Mouse (Mus musculus): ENCODE results near the gene Slc18a2. TPM values are rescaled to one million over a fixed set of nuclear protein-coding genes. Genes with fewer than 3 reads are reported as not detected.

The Slc18a2 gene
- 1 to 10 TPM; 4.6 to 6.0 TPM for total RNA-seq (2021)

GRCm38 (mm10) chr19:59260718-59261442 is at the start of gene Slc18a2:
Gene Slc18a2, plus strand, starts transcription at chr19:59260896.
- no peak for DNase-seq
- intact Hi-C loops (cut with DNase I), result no loop called here

- DNase-seq, result no peak
- intact Hi-C loops (cut with DNase I), result no loop called here
These were observed 43.8 kb upstream of the Slc18a2 start for GRCm38 (mm10) chr19:59216891-59217290.

- intact Hi-C loops (cut with DNase I), result no loop called here
- DNase-seq, result no peak
These were observed 41.7 kb upstream of the Slc18a2 start, which contains the start of gene Kcnk18 for GRCm38 (mm10) chr19:59218991-59219390. Gene Kcnk18, plus strand, starts transcription at chr19:59219214.

- no peak for DNase-seq
- intact Hi-C loops (cut with DNase I), result no loop called here
These were observed 39.6 kb upstream of the Slc18a2 start for GRCm38 (mm10) chr19:59221131-59221530.

- DNase-seq, result no peak
- intact Hi-C loops (cut with DNase I), result no loop called here
These were observed 32.3 kb upstream of the Slc18a2 start for GRCm38 (mm10) chr19:59228376-59228775.

GRCm38 (mm10) chr19:59232786-59233185 is 27.9 kb upstream of the Slc18a2 start:
- no peak for DNase-seq
- intact Hi-C loops (cut with DNase I), result no loop called here

- DNase-seq, result no peak
- intact Hi-C loops (cut with DNase I), result no loop called here
These were observed 25.7 kb upstream of the Slc18a2 start for GRCm38 (mm10) chr19:59235001-59235400.

GRCm38 (mm10) chr19:59236046-59236445 is 24.6 kb upstream of the Slc18a2 start:
- no peak for DNase-seq
- intact Hi-C loops (cut with DNase I), result no loop called here

- DNase-seq, result no peak
- intact Hi-C loops (cut with DNase I), result no loop called here
These were observed 22.1 kb upstream of the Slc18a2 start for GRCm38 (mm10) chr19:59238630-59239029.

- intact Hi-C loops (cut with DNase I), result no loop called here
- DNase-seq, result peak; percentile 84
These were observed 21.4 kb upstream of the Slc18a2 start for GRCm38 (mm10) chr19:59239124-59239817.

GRCm38 (mm10) chr19:59241987-59242386 is 18.7 kb upstream of the Slc18a2 start:
- intact Hi-C loops (cut with DNase I), result loop anchor here (2.0 kb wide), 1 partner anchor 75 kb away; no protein-coding TSS in a partner anchor
- no peak for DNase-seq

GRCm38 (mm10) chr19:59243057-59243456 is 17.6 kb upstream of the Slc18a2 start:
- DNase-seq, result no peak
- intact Hi-C loops (cut with DNase I), result no loop called here

GRCm38 (mm10) chr19:59248144-59248543 is 12.6 kb upstream of the Slc18a2 start:
- intact Hi-C loops (cut with DNase I), result no loop called here
- DNase-seq, result no peak

GRCm38 (mm10) chr19:59248553-59249286 is 12.0 kb upstream of the Slc18a2 start:
- intact Hi-C loops (cut with DNase I), result no loop called here
- no peak for DNase-seq

GRCm38 (mm10) chr19:59252651-59253050 is 8.0 kb upstream of the Slc18a2 start:
- no peak for DNase-seq
- intact Hi-C loops (cut with DNase I), result no loop called here

GRCm38 (mm10) chr19:59259633-59260032 is 1.1 kb upstream of the Slc18a2 start:
- DNase-seq, result no peak
- intact Hi-C loops (cut with DNase I), result no loop called here

- DNase-seq, result no peak
- intact Hi-C loops (cut with DNase I), result no loop called here
These were observed 908 bp downstream of the Slc18a2 start for GRCm38 (mm10) chr19:59261604-59262003.

GRCm38 (mm10) chr19:59263171-59263570 is 2.5 kb downstream of the Slc18a2 start:
- no peak for DNase-seq

GRCm38 (mm10) chr19:59264838-59265532 is 4.3 kb downstream of the Slc18a2 start:
- DNase-seq, result no peak
- intact Hi-C loops (cut with DNase I), result no loop called here

More at GRCm38 (mm10) chr19:59263171-59263570, 2.5 kb downstream of the Slc18a2 start:
- intact Hi-C loops (cut with DNase I), result no loop called here

GRCm38 (mm10) chr19:59265907-59266306 is 5.2 kb downstream of the Slc18a2 start:
- intact Hi-C loops (cut with DNase I), result no loop called here
- no peak for DNase-seq

All from left cerebral cortex, postnatal 4 days (tissue).